Mouse (Mus musculus) liver, embryonic 11.5 days (tissue): Measurements from ENCODE around the gene Axin2. TPM values are rescaled to one million over a fixed set of nuclear protein-coding genes. Genes with fewer than 3 reads are reported as not detected.

ENCODE experiments used
- ATAC-seq: fragments of 200-750 bp; cut with Nextera tagmentation; replicated peaks from 2 replicates; pipeline ENCODE4 v1.8.0; 2017; ENCODE audit warnings: moderate number of reproducible peaks, mild to moderate bottlenecking, moderate TSS enrichment, moderate library complexity; ENCODE audit not compliant: low FRiP score
- DNase-seq: peaks from one replicate; pipeline ENCODE4 v3.0.0-alpha.2; 2017; ENCODE audit warnings: low spot score
- H3K27ac ChIP-seq: fragments of 300-500 bp; sonication (generic); 2 replicates; pipeline ENCODE4 v1.5.1; 2014; ENCODE audit warnings: mild to moderate bottlenecking, low read depth, low read length, control low read depth
- H3K27me3 ChIP-seq: fragments of 300-500 bp; sonication (generic); replicated peaks from 2 replicates; pipeline ENCODE4 v1.6.1; 2014; ENCODE audit warnings: low read length, mixed read lengths; ENCODE audit not compliant: control insufficient read depth, insufficient read depth
- H3K36me3 ChIP-seq: fragments of 300-500 bp; sonication (generic); 2 replicates; pipeline ENCODE4 v1.6.1; 2014; ENCODE audit warnings: mild to moderate bottlenecking, low read length, moderate library complexity, mixed read lengths; ENCODE audit not compliant: control insufficient read depth, insufficient read depth
- H3K4me1 ChIP-seq: fragments of 300-500 bp; sonication (generic); replicated peaks from 2 replicates; pipeline ENCODE4 v1.6.1; 2014; ENCODE audit warnings: low read length, mixed read lengths; ENCODE audit not compliant: control insufficient read depth, insufficient read depth
- H3K4me2 ChIP-seq: fragments of 300-500 bp; sonication (generic); 2 replicates; pipeline ENCODE4 v1.6.1; 2014; ENCODE audit warnings: mild to moderate bottlenecking, control low read depth, moderate library complexity
- H3K4me3 ChIP-seq: fragments of 300-500 bp; sonication (generic); 2 replicates; pipeline ENCODE4 v1.5.1; 2014; ENCODE audit warnings: low read depth, low read length, control low read depth
- H3K9ac ChIP-seq: fragments of 300-500 bp; sonication (generic); 2 replicates; pipeline ENCODE4 v1.6.1; 2014; ENCODE audit warnings: low read depth, low read length, control low read depth
- H3K9me3 ChIP-seq: fragments of 300-500 bp; sonication (generic); 2 replicates; pipeline ENCODE4 v1.6.1; 2016; ENCODE audit warnings: low read length, inconsistent platforms, mixed read lengths; ENCODE audit not compliant: control insufficient read depth
- WGBS: fragments of 180-500 bp; shearing (Covaris S2); extraction: QIAGEN DNeasy Blood & Tissue Kit; methylation state at CpG from one replicate; pipeline ENCODE4 v1.1.7; 2014; 5-methylcytosine and 5-hydroxymethylcytosine counted together
- polyA plus RNA-seq: library from polyadenylated mRNA; unstranded; fragments of >200 nt; fragmentation: Nextera tagmentation; extraction: Ambion mirVana; gene quantifications from 2 replicates; pipeline ENCODE4 v1.2.1, GENCODE M21; 2014

Axin2 gene
- polyA plus RNA-seq, 1 experiment from 2014 or later: 2.3 TPM

DNA sequence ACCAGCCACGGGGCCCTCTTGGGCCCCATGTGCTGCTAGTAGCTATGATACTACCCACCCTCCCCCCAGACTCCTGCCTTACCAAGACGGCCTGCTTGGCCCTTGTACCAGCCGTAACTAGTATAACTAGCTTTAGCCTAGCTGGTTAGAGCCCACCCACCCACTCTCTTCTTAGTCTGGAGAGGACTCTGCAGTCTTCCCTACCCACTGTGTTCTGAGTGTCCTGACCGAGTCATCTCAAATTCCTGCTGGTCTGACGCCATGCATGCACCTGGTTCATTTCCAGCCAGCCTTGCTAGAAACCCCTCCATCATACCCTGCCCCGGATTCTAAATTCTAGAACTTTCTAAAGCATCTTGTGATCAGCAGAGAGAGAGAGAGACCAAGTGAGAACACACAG is 9.6 kb downstream of the Axin2 start:
- no peak overlapping the region for H3K4me2 ChIP-seq
- H3K9me3 ChIP-seq: no peaks in the 10 kb centered on the region
- DNase-seq (no peak), ATAC-seq (no peak)
- peaks cover 9% of the 10 kb centered on the region for H3K36me3 ChIP-seq
- no peak overlapping the region for H3K9ac ChIP-seq
- H3K27ac ChIP-seq: no peak overlapping the region
- 85% methylated on average over 6 of the region's 6 CpGs for WGBS
- no peak overlapping the region for H3K4me3 ChIP-seq
- peaks cover 3% of the 10 kb centered on the region for H3K4me1 ChIP-seq
- peaks cover 4% of the 10 kb centered on the region for H3K27me3 ChIP-seq

DNA sequence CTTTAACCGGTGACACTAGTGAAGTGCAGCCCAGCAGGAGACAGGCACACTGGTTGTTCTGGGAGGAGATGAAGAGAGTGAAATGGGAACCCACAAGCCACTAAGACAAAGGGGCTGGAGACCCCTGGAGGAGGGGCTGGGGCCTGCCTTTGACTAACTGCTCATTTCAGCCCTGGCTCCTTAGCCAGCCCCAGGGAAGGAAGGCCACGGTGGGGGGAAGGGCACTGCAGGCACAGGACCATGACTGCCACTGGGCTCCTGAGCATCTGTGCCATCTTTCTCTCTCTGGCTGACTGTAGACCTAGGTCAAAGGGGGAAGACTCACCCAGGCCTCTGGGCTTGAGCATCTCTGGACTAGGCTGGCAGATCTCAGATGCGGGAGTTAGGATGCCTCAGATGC is 10.5 kb downstream of the Axin2 start:
- DNase-seq (no peak), ATAC-seq (no peak)
- Histone ChIP-seq H3K27ac (no peak overlapping the region), H3K9ac (no peak overlapping the region), H3K4me1 (peaks cover 3% of the 10 kb centered on the region; the same call in 1 of the 2 replicates), H3K36me3 (peaks cover 9% of the 10 kb centered on the region), H3K27me3 (no peaks in the 10 kb centered on the region), H3K9me3 (no peaks in the 10 kb centered on the region), H3K4me3 (no peak overlapping the region), H3K4me2 (no peak overlapping the region)
- 78% methylated on average over 2 of the region's 3 CpGs for WGBS

GRCm38 (mm10) chr11:108933835-108934234 is 13.7 kb downstream of the Axin2 start:
- Histone ChIP-seq H3K27me3 (no peaks in the 10 kb centered on the region), H3K27ac (no peak overlapping the region), H3K4me3 (no peak overlapping the region), H3K4me1 (no peaks in the 10 kb centered on the region), H3K9ac (no peak overlapping the region), H3K4me2 (no peak overlapping the region), H3K36me3 (peaks cover 9% of the 10 kb centered on the region), H3K9me3 (no peaks in the 10 kb centered on the region)
- ATAC-seq: no peak
- 86% methylated on average over 9 of the region's 9 CpGs for WGBS
- DNase-seq: no peak

GRCm38 (mm10) chr11:108935128-108935868 is 15.1 kb downstream of the Axin2 start:
- H3K27ac ChIP-seq: no peak overlapping the region
- ATAC-seq (no peak), DNase-seq (no peak)
- no peak overlapping the region for H3K9ac ChIP-seq
- WGBS: 82% methylated on average over 18 of the region's 18 CpGs
- H3K27me3 ChIP-seq: no peaks in the 10 kb centered on the region
- no peak overlapping the region for H3K4me3 ChIP-seq
- no peaks in the 10 kb centered on the region for H3K4me1 ChIP-seq
- H3K36me3 ChIP-seq: peaks cover 16% of the 10 kb centered on the region
- no peaks in the 10 kb centered on the region for H3K9me3 ChIP-seq
- no peak overlapping the region for H3K4me2 ChIP-seq

DNA sequence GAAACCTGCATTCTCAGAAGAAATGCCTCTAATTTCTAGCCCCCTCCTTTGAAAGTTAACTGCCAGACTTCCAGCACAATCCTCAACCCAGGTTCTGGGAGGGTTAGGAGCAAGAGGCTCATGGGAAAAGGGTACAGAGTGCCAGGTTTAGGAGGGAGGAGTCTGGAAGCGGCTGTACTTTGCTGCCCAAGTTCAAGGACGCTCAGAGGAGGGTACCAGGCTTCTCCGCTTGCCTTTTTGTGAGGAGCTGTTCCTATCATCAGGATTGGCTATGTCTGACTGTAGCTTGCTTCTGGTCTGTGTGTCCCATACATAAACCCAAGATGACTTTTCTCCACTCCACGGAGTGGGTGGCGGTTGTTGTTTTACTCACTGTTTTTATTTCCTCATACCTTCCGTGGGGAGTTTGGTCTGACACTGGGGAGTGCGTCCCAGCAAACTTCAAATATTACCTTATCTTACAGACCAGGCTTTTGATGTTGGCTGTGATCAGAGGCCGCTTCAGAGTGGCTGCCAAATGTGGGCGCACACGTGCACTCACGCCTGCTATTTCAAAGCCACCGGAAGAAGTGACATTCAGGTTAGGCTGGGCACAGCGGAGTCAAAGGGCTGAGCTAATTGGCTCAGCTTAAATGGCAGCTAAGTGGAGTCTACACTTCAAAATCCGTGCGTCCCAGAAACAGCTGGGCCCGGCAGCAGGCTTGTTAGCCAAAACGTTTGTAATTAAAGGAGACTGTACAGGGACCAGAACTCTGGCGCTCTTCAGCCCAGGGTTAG is 16.1 kb downstream of the Axin2 start:
- DNase-seq (no peak), ATAC-seq (no peak)

DNA sequence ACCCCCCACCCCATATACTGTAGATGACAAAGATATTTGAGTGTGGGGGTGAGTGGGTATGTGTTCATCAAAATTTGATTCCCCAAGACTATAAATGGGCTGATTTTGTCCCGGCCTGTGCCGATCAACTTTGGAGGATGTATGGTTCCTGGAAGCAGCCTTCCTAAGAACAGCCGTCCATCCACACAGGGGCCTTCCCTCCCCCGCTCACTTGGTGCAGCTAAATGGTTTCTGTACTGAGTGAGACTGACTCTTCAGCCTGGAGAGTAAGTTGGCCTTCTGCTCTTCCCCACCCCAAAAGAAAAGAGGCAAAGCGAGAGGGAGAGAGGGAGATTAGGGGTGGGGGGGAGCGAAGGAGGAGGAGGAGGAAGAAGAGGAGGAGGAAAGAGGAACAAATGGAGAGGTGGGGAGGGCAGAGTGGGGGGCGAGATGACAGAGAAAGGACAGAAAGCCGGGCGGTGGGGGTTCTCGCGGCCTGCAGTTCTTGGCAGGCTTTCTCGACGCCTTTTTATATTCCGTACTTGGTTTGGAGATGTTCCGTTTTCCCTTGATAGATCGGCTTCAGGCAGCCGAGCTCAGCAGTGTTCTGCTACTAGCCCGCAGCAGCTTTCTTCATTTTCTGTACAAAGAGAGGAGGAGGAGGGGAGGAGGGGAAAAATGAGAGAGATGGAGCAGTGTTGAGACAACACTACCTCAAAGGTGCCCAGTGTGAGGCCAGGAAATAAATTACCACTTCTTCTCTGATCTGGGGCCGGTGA is 20.7 kb downstream of the Axin2 start:
- WGBS: 81% methylated on average over 19 of the region's 19 CpGs
- H3K9ac ChIP-seq: no peak overlapping the region
- H3K27me3 ChIP-seq: no peaks in the 10 kb centered on the region

More for the DNA sequence above, 16.1 kb downstream of the Axin2 start:
- Histone ChIP-seq H3K4me2 (no peak overlapping the region), H3K27ac (no peak overlapping the region), H3K4me3 (no peak overlapping the region), H3K9ac (no peak overlapping the region), H3K4me1 (no peaks in the 10 kb centered on the region), H3K9me3 (no peaks in the 10 kb centered on the region), H3K27me3 (no peaks in the 10 kb centered on the region), H3K36me3 (peaks cover 16% of the 10 kb centered on the region)
- WGBS: 68% methylated on average over 18 of the region's 18 CpGs

DNA sequence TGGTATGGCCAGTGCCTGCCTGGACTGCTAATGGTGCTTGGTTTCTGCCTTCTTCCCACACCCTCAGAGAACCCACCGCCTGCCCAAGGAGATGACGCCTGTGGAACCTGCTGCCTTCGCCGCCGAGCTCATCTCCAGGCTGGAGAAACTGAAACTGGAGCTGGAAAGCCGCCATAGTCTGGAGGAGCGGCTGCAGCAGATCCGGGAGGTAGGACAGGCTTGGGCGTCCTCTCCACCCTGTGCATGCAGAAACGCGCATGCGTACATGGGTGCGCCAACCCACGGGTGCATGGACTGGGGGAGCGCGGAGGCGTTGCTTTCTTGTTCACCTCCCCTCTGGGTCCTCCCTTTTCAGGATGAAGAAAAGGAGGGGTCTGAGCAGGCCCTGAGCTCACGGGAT is 21.7 kb downstream of the Axin2 start:
- no peaks in the 10 kb centered on the region for H3K9me3 ChIP-seq
- H3K36me3 ChIP-seq: peaks cover 12% of the 10 kb centered on the region; the same call in 1 of the 2 replicates
- H3K4me3 ChIP-seq: no peak overlapping the region
- DNase-seq (no peak), ATAC-seq (no peak)
- WGBS: 92% methylated on average over 18 of the region's 18 CpGs
- no peak overlapping the region for H3K4me2 ChIP-seq
- H3K27me3 ChIP-seq: no peaks in the 10 kb centered on the region
- no peak overlapping the region for H3K9ac ChIP-seq
- no peaks in the 10 kb centered on the region for H3K4me1 ChIP-seq
- no peak overlapping the region for H3K27ac ChIP-seq

More for the DNA sequence above, 20.7 kb downstream of the Axin2 start:
- Histone ChIP-seq H3K9me3 (no peaks in the 10 kb centered on the region), H3K27ac (no peak overlapping the region), H3K4me2 (no peak overlapping the region), H3K4me1 (no peaks in the 10 kb centered on the region), H3K4me3 (no peak overlapping the region), H3K36me3 (peaks cover 10% of the 10 kb centered on the region; the same call in 1 of the 2 replicates)
- DNase-seq: no peak
- ATAC-seq: no peak

GRCm38 (mm10) chr11:108943741-108944140 is 23.6 kb downstream of the Axin2 start:
- WGBS: 75% methylated on average over 11 of the region's 11 CpGs
- Histone ChIP-seq H3K27me3 (no peaks in the 10 kb centered on the region), H3K4me2 (no peak overlapping the region), H3K4me3 (no peak overlapping the region), H3K4me1 (no peaks in the 10 kb centered on the region), H3K27ac (no peak overlapping the region), H3K9me3 (no peaks in the 10 kb centered on the region), H3K36me3 (peaks cover 13% of the 10 kb centered on the region; the same call in 1 of the 2 replicates), H3K9ac (no peak overlapping the region)
- DNase-seq: no peak
- ATAC-seq: no peak
